In the genomic region with DNA sequence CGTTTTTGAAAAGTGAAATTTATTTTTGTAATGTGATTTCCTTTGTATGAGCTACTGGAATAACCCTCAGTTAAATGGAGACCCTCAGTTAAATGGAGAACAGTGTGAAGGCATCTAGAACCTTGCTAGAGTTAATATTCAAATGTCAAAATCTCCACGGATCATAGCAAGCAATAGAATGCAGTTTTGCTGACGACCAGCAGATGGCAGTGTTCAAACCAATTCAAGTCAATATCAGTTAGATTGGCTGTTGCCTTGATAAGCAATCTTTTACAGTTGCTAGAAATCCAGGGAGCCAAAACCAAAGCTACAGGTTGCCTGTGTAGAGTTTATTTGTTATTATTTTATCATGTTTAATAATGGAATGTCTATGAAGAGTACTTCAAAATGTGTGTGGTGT, we compare ENCODE assay signal across 10 mouse cellular contexts. TPM values are rescaled to one million over a fixed set of nuclear protein-coding genes. Genes with fewer than 3 reads are reported as not detected.
DNase-seq lines count a peak whose midpoint lies in the region; ATAC-seq and TF ChIP-seq lines count a peak whose summit lies in the region.
"Had no signal": no experiment of that assay in that cellular context is flagged by ENCODE, and none has a peak within 500 bp of the region (broad histone marks: within the 10 kb centered on the region; RNA-seq: fewer than 3 reads in every experiment).

No protein-coding gene starts in this region.

- H3K27me3 ChIP-seq in intestine, postnatal 0 days (replicated peaks; ENCODE audit: control insufficient read depth, insufficient read depth, low read length) = no peaks in the 10 kb centered on the region
- no peaks in the 10 kb centered on the region for H3K27me3 ChIP-seq in intestine, embryonic 16.5 days (replicated peaks; ENCODE audit: control insufficient read depth, insufficient read depth, low read length)
- H3K27me3 ChIP-seq: embryonic facial prominence, embryonic 15.5 days; limb, embryonic 15.5 days had no signal

- H3K4me1 ChIP-seq in intestine, postnatal 0 days (replicated peaks; ENCODE audit: control insufficient read depth, insufficient read depth, low read length) = no peaks in the 10 kb centered on the region
- no peaks in the 10 kb centered on the region for H3K4me1 ChIP-seq in intestine, embryonic 16.5 days (ENCODE audit: control insufficient read depth, insufficient read depth, low read length)
- H3K4me1 ChIP-seq: embryonic facial prominence, embryonic 15.5 days; limb, embryonic 15.5 days had no signal

- 22% methylated on average over 3 of the region's 3 CpGs for WGBS in intestine, postnatal 0 days
- WGBS in intestine, embryonic 16.5 days = 24% methylated on average over 3 of the region's 3 CpGs

- no peaks in the 10 kb centered on the region for H3K36me3 ChIP-seq in intestine, postnatal 0 days (ENCODE audit: control insufficient read depth, insufficient read depth)
- no peaks in the 10 kb centered on the region for H3K36me3 ChIP-seq in intestine, embryonic 16.5 days (ENCODE audit: control insufficient read depth, insufficient read depth, low read length)
- H3K36me3 ChIP-seq: embryonic facial prominence, embryonic 15.5 days; limb, embryonic 15.5 days had no signal

- H3K4me3 ChIP-seq in intestine, postnatal 0 days (ENCODE audit: low read depth, low read length) = no peak overlapping the region
- H3K4me3 ChIP-seq in intestine, embryonic 16.5 days (ENCODE audit: low read length) = no peak overlapping the region
- H3K4me3 ChIP-seq: embryonic facial prominence, embryonic 15.5 days; limb, embryonic 15.5 days had no signal

- peak; percentile 14 to 20 for DNase-seq in CD8-positive naive resting alpha-beta T cell, adult 2 months (ENCODE audit: low read depth in 2 of 2, low spot score in 2 of 2)
- peak; percentile 67 for DNase-seq in adrenal gland, postnatal 14 days
- peak; percentile 57 for DNase-seq in forelimb bud, embryonic 11.5 days (ENCODE audit: low read depth, low spot score)
- peak; percentile 74 for DNase-seq in layer of hippocampus, adult 9-10 months (ENCODE audit: low spot score)
- peak; percentile 62 for DNase-seq in thymus, postnatal 4 days

- no peak for ATAC-seq in intestine, postnatal 0 days
- ATAC-seq in intestine, embryonic 16.5 days = no peak
- ATAC-seq in megakaryocyte, adult 5-6 weeks (ENCODE audit: poor library complexity, severe bottlenecking) = peak; percentile 52; the same call in 1 of the 2 replicates

- peak; percentile 88 for TF ChIP-seq CTCF in intestine, postnatal 0 days (IDR thresholded peaks at IDR 0.05; ENCODE audit: low read depth)

- no peak overlapping the region for H3K9ac ChIP-seq in intestine, postnatal 0 days (ENCODE audit: low read depth, low read length)
- no peak overlapping the region for H3K9ac ChIP-seq in intestine, embryonic 16.5 days (ENCODE audit: low read depth, low read length)
- H3K9ac ChIP-seq: embryonic facial prominence, embryonic 15.5 days; limb, embryonic 15.5 days had no signal

- no peak overlapping the region for H3K4me2 ChIP-seq in intestine, postnatal 0 days (replicated peaks; ENCODE audit: low read depth)
- no peak overlapping the region for H3K4me2 ChIP-seq in intestine, embryonic 16.5 days (ENCODE audit: low read depth, low read length)
- H3K4me2 ChIP-seq: embryonic facial prominence, embryonic 15.5 days; limb, embryonic 15.5 days had no signal

- H3K27ac ChIP-seq in intestine, postnatal 0 days (ENCODE audit: low read depth, low read length) = no peak overlapping the region
- H3K27ac ChIP-seq in intestine, embryonic 16.5 days (ENCODE audit: low read length) = no peak overlapping the region
- H3K27ac ChIP-seq: embryonic facial prominence, embryonic 15.5 days; limb, embryonic 15.5 days had no signal

- no peaks in the 10 kb centered on the region for H3K9me3 ChIP-seq in intestine, postnatal 0 days (ENCODE audit: control insufficient read depth)
- H3K9me3 ChIP-seq in intestine, embryonic 16.5 days (ENCODE audit: control insufficient read depth, low read length) = no peaks in the 10 kb centered on the region
- H3K9me3 ChIP-seq: embryonic facial prominence, embryonic 15.5 days; limb, embryonic 15.5 days had no signal

RNA-seq across cellular contexts. Expression of gene Tmem182, which starts 2.6 kb away (rescaled TPM):
- 0.05 and 0.16 TPM in 2 replicates for polyA plus RNA-seq in intestine, postnatal 0 days (2015; fragmentation: Nextera tagmentation; extraction: Ambion mirVana)
- 0.22 and 0.43 TPM in 2 replicates for polyA plus RNA-seq in intestine, embryonic 16.5 days (2015; fragmentation: Nextera tagmentation; extraction: Ambion mirVana)
- 4.5 and 6.4 TPM in 2 replicates for total RNA-seq in adrenal gland, postnatal 14 days (2021)
- total RNA-seq in megakaryocyte, adult 5-6 weeks (2015) = not detected in 2 replicates
- total RNA-seq in megakaryocyte, adult 5-6 weeks (2017) = not detected in 2 replicates

RNA-seq across cellular contexts. Expression of gene Mfsd9, which starts 12.3 kb away (rescaled TPM):
- 7.6 and 7.8 TPM in 2 replicates for polyA plus RNA-seq in intestine, postnatal 0 days (2015; fragmentation: Nextera tagmentation; extraction: Ambion mirVana)
- polyA plus RNA-seq in intestine, embryonic 16.5 days (2015; fragmentation: Nextera tagmentation; extraction: Ambion mirVana) = 5.9 and 6.8 TPM in 2 replicates
- total RNA-seq in adrenal gland, postnatal 14 days (2021) = 2.6 and 3.2 TPM in 2 replicates
- 2.3 and 2.4 TPM in 2 replicates for total RNA-seq in megakaryocyte, adult 5-6 weeks (2015)
- total RNA-seq in megakaryocyte, adult 5-6 weeks (2017) = 1.8 and 2.4 TPM in 2 replicates

Comparison
In these comparisons a context has a peak if more than half of its experiments do, and no peak if none do; other contexts are left out.
1. DNase-seq: peak in every context shown above with its lines; median percentile 74 in layer of hippocampus, adult 9-10 months; 67 in adrenal gland, postnatal 14 days; 62 in thymus, postnatal 4 days; 57 in forelimb bud, embryonic 11.5 days; 17 in CD8-positive naive resting alpha-beta T cell, adult 2 months.